Mouse (Mus musculus) forebrain, embryonic 13.5 days (tissue): ENCODE results near the gene Esr1. TPM values are rescaled to one million over a fixed set of nuclear protein-coding genes. Genes with fewer than 3 reads are reported as not detected.

ENCODE experiments used
- ATAC-seq: fragments of 200-750 bp; cut with Nextera tagmentation; 2 replicates; pipeline ENCODE4 v1.8.0; 2017
- H3K27ac ChIP-seq: fragments of 300-500 bp; sonication (generic); 2 replicates; pipeline ENCODE4 v1.5.1; 2015; ENCODE audit warnings: inconsistent platforms, mild to moderate bottlenecking, moderate library complexity
- H3K27me3 ChIP-seq: fragments of 300-500 bp; sonication (generic); 2 replicates; pipeline ENCODE4 v1.6.1; 2015; ENCODE audit warnings: mild to moderate bottlenecking, inconsistent platforms
- H3K36me3 ChIP-seq: fragments of 300-500 bp; sonication (generic); 2 replicates; pipeline ENCODE4 v1.6.1; 2015; ENCODE audit warnings: mild to moderate bottlenecking, inconsistent platforms; ENCODE audit not compliant: poor library complexity, severe bottlenecking
- H3K4me1 ChIP-seq: fragments of 300-500 bp; sonication (generic); 2 replicates; pipeline ENCODE4 v1.6.1; 2015; ENCODE audit warnings: inconsistent platforms
- H3K4me2 ChIP-seq: fragments of 300-500 bp; sonication (generic); 2 replicates; pipeline ENCODE4 v1.6.1; 2015; ENCODE audit warnings: inconsistent platforms, mild to moderate bottlenecking, moderate library complexity
- H3K4me3 ChIP-seq: fragments of 300-500 bp; sonication (generic); 2 replicates; pipeline ENCODE4 v1.5.1; 2015; ENCODE audit warnings: mild to moderate bottlenecking, inconsistent platforms
- H3K9ac ChIP-seq: fragments of 300-500 bp; sonication (generic); 2 replicates; pipeline ENCODE4 v1.6.1; 2015; ENCODE audit warnings: mild to moderate bottlenecking, inconsistent platforms
- H3K9me3 ChIP-seq: fragments of 300-500 bp; sonication (generic); replicated peaks from 2 replicates; pipeline ENCODE4 v1.6.1; 2016; ENCODE audit warnings: inconsistent platforms
- WGBS: fragments of 180-500 bp; shearing (Covaris S2); methylation state at CpG from one replicate; pipeline ENCODE4 v1.1.7; 2015; 5-methylcytosine and 5-hydroxymethylcytosine counted together
- polyA plus RNA-seq: library from polyadenylated mRNA; unstranded; fragments of >200 nt; fragmentation: Nextera tagmentation; extraction: Ambion mirVana; gene quantifications from 2 replicates; pipeline ENCODE4 v1.2.1, GENCODE M21; 2015

The Esr1 gene
- polyA plus RNA-seq, 1 experiment from 2014 or later = not detected

GRCm38 (mm10) chr10:4623319-4623718 lies 11.9 kb downstream of the Esr1 start:
- Histone ChIP-seq H3K27me3 (no peaks in the 10 kb centered on the region), H3K4me2 (no peak overlapping the region), H3K27ac (no peak overlapping the region), H3K4me1 (no peaks in the 10 kb centered on the region), H3K36me3 (no peaks in the 10 kb centered on the region), H3K4me3 (no peak overlapping the region), H3K9ac (no peak overlapping the region), H3K9me3 (no peaks in the 10 kb centered on the region)
- ATAC-seq = no peak

- no peak overlapping the region for H3K27ac ChIP-seq
- no peaks in the 10 kb centered on the region for H3K27me3 ChIP-seq
- no peaks in the 10 kb centered on the region for H3K9me3 ChIP-seq
- no peak for ATAC-seq
- H3K4me2 ChIP-seq = no peak overlapping the region
- no peaks in the 10 kb centered on the region for H3K36me3 ChIP-seq
- no peak overlapping the region for H3K4me3 ChIP-seq
- no peak overlapping the region for H3K9ac ChIP-seq
- WGBS = 93% methylated on average over 4 of the region's 4 CpGs
- H3K4me1 ChIP-seq = no peaks in the 10 kb centered on the region
Measured at GRCm38 (mm10) chr10:4624581-4624980, 13.2 kb downstream of the Esr1 start.

- WGBS = 83% methylated on average over 6 of the region's 6 CpGs
- Histone ChIP-seq H3K9me3 (no peaks in the 10 kb centered on the region), H3K36me3 (no peaks in the 10 kb centered on the region), H3K9ac (no peak overlapping the region), H3K27me3 (no peaks in the 10 kb centered on the region), H3K4me3 (no peak overlapping the region), H3K27ac (no peak overlapping the region), H3K4me2 (no peak overlapping the region), H3K4me1 (no peaks in the 10 kb centered on the region)
- no peak for ATAC-seq
Measured at GRCm38 (mm10) chr10:4625300-4625699, 13.9 kb downstream of the Esr1 start.

- WGBS = 81% methylated on average over 7 of the region's 7 CpGs
- H3K9me3 ChIP-seq = no peaks in the 10 kb centered on the region
- H3K36me3 ChIP-seq = no peaks in the 10 kb centered on the region
- no peak overlapping the region for H3K27ac ChIP-seq
- H3K4me1 ChIP-seq = no peaks in the 10 kb centered on the region
- no peak overlapping the region for H3K4me3 ChIP-seq
- no peak for ATAC-seq
- no peak overlapping the region for H3K9ac ChIP-seq
- H3K27me3 ChIP-seq = no peaks in the 10 kb centered on the region
- H3K4me2 ChIP-seq = no peak overlapping the region
Measured at GRCm38 (mm10) chr10:4626432-4626831, 15.0 kb downstream of the Esr1 start.

- Histone ChIP-seq H3K4me1 (no peaks in the 10 kb centered on the region), H3K4me2 (no peak overlapping the region), H3K36me3 (no peaks in the 10 kb centered on the region), H3K4me3 (no peak overlapping the region), H3K9me3 (no peaks in the 10 kb centered on the region), H3K27ac (no peak overlapping the region), H3K27me3 (no peaks in the 10 kb centered on the region), H3K9ac (no peak overlapping the region)
- 89% methylated on average over 8 of the region's 8 CpGs for WGBS
- ATAC-seq = no peak
Measured at GRCm38 (mm10) chr10:4626996-4627395, 15.6 kb downstream of the Esr1 start.

GRCm38 (mm10) chr10:4627415-4627814 lies 16.0 kb downstream of the Esr1 start:
- ATAC-seq = no peak
- Histone ChIP-seq H3K4me3 (no peak overlapping the region), H3K9me3 (no peaks in the 10 kb centered on the region), H3K36me3 (no peaks in the 10 kb centered on the region), H3K9ac (no peak overlapping the region), H3K4me1 (no peaks in the 10 kb centered on the region), H3K27me3 (no peaks in the 10 kb centered on the region), H3K27ac (no peak overlapping the region), H3K4me2 (no peak overlapping the region)
- whole genome bisulfite sequencing = 88% methylated on average over 9 of the region's 9 CpGs

- Histone ChIP-seq H3K27ac (no peak overlapping the region), H3K4me3 (no peak overlapping the region), H3K4me1 (no peaks in the 10 kb centered on the region), H3K4me2 (no peak overlapping the region), H3K9me3 (no peaks in the 10 kb centered on the region), H3K36me3 (no peaks in the 10 kb centered on the region), H3K27me3 (no peaks in the 10 kb centered on the region), H3K9ac (no peak overlapping the region)
- ATAC-seq = no peak
Measured at GRCm38 (mm10) chr10:4629314-4629713, 17.9 kb downstream of the Esr1 start.

- Histone ChIP-seq H3K27me3 (no peaks in the 10 kb centered on the region), H3K4me2 (no peak overlapping the region), H3K9me3 (no peaks in the 10 kb centered on the region), H3K9ac (no peak overlapping the region), H3K4me3 (no peak overlapping the region), H3K27ac (no peak overlapping the region), H3K4me1 (no peaks in the 10 kb centered on the region), H3K36me3 (no peaks in the 10 kb centered on the region)
- WGBS = 85% methylated on average over 11 of the region's 11 CpGs
- ATAC-seq = no peak
Measured at GRCm38 (mm10) chr10:4632211-4632704, 20.9 kb downstream of the Esr1 start.

- Histone ChIP-seq H3K9me3 (no peaks in the 10 kb centered on the region), H3K27me3 (no peaks in the 10 kb centered on the region), H3K4me3 (no peak overlapping the region), H3K27ac (no peak overlapping the region), H3K9ac (no peak overlapping the region), H3K36me3 (no peaks in the 10 kb centered on the region), H3K4me2 (no peak overlapping the region), H3K4me1 (no peaks in the 10 kb centered on the region)
- no peak for ATAC-seq
- 84% methylated on average over 14 of the region's 14 CpGs for WGBS
Measured at GRCm38 (mm10) chr10:4633287-4634030, 22.1 kb downstream of the Esr1 start.

GRCm38 (mm10) chr10:4635740-4636139 lies 24.3 kb downstream of the Esr1 start:
- Histone ChIP-seq H3K9ac (no peak overlapping the region), H3K27me3 (no peaks in the 10 kb centered on the region), H3K4me3 (no peak overlapping the region), H3K27ac (no peak overlapping the region), H3K4me2 (no peak overlapping the region), H3K4me1 (no peaks in the 10 kb centered on the region), H3K9me3 (no peaks in the 10 kb centered on the region), H3K36me3 (no peaks in the 10 kb centered on the region)
- no peak for ATAC-seq
- 86% methylated on average over 6 of the region's 6 CpGs for WGBS

- H3K9ac ChIP-seq = no peak overlapping the region
- ATAC-seq = no peak
- H3K27ac ChIP-seq = no peak overlapping the region
- H3K36me3 ChIP-seq = no peaks in the 10 kb centered on the region
- 80% methylated on average over 7 of the region's 7 CpGs for WGBS
- H3K4me3 ChIP-seq = no peak overlapping the region
- no peaks in the 10 kb centered on the region for H3K9me3 ChIP-seq
- no peaks in the 10 kb centered on the region for H3K27me3 ChIP-seq
- no peaks in the 10 kb centered on the region for H3K4me1 ChIP-seq
- H3K4me2 ChIP-seq = no peak overlapping the region
Measured at GRCm38 (mm10) chr10:4646074-4646473, 34.7 kb downstream of the Esr1 start.

GRCm38 (mm10) chr10:4646851-4647250 lies 35.5 kb downstream of the Esr1 start:
- Histone ChIP-seq H3K9me3 (no peaks in the 10 kb centered on the region), H3K9ac (no peak overlapping the region), H3K4me2 (no peak overlapping the region), H3K4me3 (no peak overlapping the region), H3K27me3 (no peaks in the 10 kb centered on the region), H3K36me3 (no peaks in the 10 kb centered on the region), H3K4me1 (no peaks in the 10 kb centered on the region), H3K27ac (no peak overlapping the region)
- no peak for ATAC-seq
- WGBS = 88% methylated on average over 9 of the region's 9 CpGs

- 86% methylated on average over 5 of the region's 5 CpGs for WGBS
- Histone ChIP-seq H3K27ac (no peak overlapping the region), H3K9me3 (no peaks in the 10 kb centered on the region), H3K4me3 (no peak overlapping the region), H3K4me2 (no peak overlapping the region), H3K36me3 (no peaks in the 10 kb centered on the region), H3K9ac (no peak overlapping the region), H3K4me1 (no peaks in the 10 kb centered on the region), H3K27me3 (no peaks in the 10 kb centered on the region)
- ATAC-seq = no peak
Measured at GRCm38 (mm10) chr10:4665380-4665779, 54.0 kb downstream of the Esr1 start.
